Mouse (Mus musculus) embryo, embryonic 10 days (tissue): ENCODE results near the gene Gsk3a.
"Not testable (repeated sequence)": the region's sequence is repeated elsewhere in the genome, so short reads cannot be mapped to it uniquely, and the experiment has no call there.

ENCODE experiments used
- DNase-seq: peaks from one replicate; pipeline ENCODE4 v3.0.0-alpha.2; 2015; ENCODE audit warnings: low spot score

Gsk3a gene

DNA sequence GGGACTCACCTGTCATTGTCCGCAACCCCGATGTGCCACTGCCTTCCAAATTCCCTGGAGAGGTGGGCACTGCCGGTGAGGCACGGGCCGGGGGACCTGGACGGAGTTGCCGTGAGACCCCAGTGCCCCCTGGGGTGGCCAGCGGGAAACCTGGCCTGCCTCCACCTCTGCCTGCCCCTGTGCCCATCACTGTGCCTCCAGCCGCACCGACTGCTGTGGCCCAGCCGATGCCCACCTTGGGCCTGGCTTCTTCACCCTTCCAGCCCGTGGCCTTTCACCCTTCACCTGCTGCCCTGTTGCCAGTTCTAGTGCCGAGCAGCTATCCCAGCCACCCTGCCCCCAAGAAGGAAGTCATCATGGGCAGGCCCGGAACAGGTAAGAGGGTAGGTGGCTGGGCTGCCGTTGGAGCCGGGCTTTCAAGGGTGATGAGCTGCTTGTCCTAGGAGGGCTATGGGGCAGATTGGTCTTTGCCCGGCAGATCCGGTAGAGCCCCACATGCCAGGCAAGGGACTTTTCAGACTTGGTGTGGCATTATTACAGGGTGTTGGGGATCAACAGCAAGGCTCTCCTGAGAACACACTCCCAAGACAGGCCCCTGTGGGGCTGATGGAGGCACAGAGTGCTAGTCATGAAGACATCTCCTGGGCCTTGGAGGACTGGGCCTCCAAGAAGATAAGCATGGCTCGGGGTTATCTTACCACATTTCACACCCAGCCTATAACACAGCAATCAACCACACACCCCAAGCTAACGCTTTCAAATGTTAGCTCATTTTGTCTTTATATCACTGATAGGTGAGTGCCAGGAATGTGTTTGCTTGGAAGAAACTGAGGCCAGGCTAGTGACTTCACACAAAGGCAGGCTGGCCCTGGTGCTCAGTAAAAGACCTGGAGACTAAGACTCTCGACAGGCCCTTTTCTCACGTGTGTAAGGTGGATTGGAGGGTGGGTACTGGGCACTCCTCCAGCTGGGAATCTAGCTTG lies 35.9 kb upstream of the Gsk3a start:
- no peak for DNase-seq

DNA sequence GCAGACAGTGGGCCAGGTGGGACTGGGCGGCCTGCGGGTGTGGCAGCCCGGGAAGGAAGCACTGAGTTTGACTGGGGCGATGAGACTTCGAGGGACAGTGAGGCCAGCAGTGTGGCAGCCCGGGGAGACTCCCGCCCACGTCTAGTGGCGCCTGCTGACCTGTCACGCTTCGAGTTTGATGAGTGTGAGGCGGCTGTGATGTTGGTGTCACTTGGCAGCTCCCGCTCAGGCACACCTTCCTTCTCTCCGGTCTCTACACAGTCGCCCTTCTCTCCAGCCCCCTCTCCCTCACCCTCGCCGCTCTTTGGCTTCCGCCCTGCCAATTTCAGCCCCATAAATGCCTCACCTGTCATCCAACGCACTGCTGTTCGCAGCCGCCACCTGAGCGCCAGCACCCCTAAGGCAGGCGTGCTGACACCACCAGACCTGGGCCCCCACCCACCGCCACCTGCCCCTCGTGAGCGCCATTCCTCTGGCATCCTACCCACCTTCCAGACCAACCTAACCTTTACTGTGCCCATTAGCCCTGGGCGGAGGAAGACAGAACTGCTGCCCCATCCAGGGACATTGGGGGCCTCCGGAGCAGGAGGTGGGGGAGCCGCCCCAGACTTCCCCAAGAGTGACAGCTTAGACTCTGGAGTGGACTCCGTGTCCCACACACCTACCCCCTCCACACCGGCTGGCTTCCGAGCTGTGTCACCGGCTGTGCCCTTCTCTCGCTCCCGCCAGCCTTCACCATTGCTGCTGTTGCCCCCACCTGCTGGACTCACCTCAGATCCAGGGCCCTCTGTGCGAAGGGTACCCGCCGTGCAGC lies 35.0 kb upstream of the Gsk3a start:
- DNase-seq: no peak

DNA sequence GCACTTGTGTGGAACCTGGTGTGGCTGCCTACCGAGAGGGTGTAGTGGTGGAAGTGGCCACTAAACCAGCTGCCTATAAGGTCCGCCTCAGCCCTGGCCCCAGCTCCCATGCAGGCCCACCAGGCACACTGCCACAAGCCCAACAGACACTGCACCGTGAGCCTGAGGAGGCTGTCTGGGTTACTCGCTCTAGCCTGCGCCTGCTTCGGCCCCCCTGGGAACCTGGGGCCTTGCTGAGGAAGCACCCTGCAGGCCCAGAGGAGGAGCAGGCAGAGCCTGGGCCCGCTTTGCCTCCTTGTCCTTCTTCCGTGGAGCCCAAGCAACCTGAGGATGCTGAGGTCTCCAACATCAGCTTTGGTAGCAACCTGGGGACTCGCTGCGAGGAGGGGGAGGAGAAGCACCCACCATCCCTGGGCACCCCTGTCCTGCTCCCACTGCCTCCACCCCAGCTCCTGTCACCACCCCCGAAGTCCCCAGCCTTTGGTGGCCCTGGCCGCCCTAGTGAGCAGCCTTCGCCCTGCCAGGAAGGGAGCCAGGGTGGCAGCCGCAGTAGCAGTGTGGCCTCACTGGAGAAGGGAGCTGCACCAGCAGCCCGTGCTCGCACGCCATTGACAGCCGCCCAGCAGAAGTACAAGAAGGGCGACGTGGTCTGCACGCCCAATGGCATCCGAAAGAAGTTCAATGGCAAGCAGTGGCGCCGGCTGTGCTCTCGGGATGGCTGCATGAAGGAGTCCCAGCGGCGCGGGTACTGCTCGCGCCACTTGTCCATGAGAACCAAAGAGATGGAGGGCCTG lies 34.2 kb upstream of the Gsk3a start:
- DNase-seq: no peak

GRCm38 (mm10) chr7:25270652-25271633 lies 33.3 kb upstream of the Gsk3a start:
- DNase-seq: no peak

- DNase-seq: no peak
Measured at GRCm38 (mm10) chr7:25269545-25270271, 32.1 kb upstream of the Gsk3a start.

GRCm38 (mm10) chr7:25269029-25269428 lies 31.4 kb upstream of the Gsk3a start:
- DNase-seq: no peak

DNA sequence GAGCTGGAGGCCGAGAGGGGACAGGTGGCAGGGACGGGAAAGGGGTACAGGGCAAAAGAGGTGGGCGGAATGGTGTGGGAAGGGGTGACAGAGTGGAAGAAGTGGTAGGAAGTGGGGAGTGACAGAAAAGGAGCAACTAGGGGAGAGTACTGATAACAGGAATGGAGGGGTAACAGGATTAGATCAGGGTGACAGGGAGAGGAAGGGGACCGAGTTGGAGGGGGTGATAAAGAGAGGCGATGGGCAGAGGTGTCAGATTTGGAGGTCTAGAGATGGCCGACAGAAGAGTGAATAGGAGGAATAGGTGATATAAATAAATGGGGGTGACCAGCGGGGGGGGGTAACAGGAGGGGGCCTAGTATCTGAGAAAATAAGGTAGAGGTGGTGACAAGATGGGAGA lies 30.9 kb upstream of the Gsk3a start:
- DNase-seq: no peak

DNA sequence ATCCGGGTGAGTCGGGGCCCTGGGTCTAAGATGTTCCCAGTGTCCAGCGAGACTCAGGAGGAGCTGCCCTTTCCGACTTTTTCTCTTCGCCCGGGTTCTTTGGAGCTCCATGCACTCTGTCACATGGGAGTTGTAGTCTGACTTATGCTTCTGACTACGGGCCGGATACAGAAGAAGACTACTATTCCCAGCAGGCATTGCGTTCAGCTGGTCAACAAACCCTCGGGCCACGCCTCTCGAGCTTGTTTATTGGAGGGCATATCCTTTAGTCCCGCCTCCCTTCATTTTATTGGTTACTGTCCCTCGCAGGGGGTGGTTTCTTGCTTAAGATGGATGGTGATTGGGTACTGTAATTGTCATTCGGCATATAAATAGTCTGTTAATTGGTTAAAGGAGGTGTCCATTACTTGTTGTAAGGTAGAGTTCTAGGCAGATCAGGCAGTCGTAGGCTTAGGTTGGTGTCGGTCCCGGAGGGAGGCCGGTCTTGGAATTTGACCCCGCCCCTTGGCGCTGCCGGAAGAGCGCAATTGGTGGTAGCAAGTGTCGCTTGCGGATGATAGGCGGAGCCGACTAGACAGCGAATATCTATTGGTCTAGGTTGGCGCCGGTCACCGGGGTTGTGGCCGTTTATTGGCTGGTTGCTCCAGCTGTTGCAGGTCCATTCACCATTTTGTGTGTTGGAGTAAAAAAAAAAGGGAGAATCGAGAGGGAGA lies 30.3 kb upstream of the Gsk3a start:
- peak; percentile 100 for DNase-seq

GRCm38 (mm10) chr7:25267301-25267750 lies 29.7 kb upstream of the Gsk3a start, which contains the start of gene Cic:
TSS of gene Cic (plus strand) at chr7:25267704.
- peak; percentile 100 for DNase-seq

GRCm38 (mm10) chr7:25266180-25266962 lies 28.7 kb upstream of the Gsk3a start:
- DNase-seq: no peak

- DNase-seq: not testable (repeated sequence)
Measured at GRCm38 (mm10) chr7:25265743-25266142, 28.1 kb upstream of the Gsk3a start.

GRCm38 (mm10) chr7:25263968-25264870 lies 26.6 kb upstream of the Gsk3a start:
- DNase-seq: no peak

DNA sequence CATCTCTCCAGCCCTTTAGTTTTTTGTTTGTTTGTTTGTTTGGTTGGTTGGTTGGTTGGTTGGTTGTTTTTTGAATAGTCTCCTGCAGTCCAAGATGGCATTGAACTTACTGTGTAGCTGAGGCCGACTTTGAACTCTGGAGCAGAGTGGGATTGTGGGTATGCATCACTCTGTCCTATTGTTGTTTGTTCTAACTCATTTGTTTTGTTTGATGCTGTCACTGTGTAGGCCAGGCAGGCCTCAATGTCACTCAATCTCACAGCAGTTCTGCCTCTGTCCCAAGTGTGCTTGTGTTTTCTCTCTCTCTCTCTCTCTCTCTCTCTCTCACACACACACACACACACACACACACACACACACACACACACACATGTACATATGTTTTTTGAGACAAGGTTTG lies 24.2 kb upstream of the Gsk3a start:
- DNase-seq: no peak

DNA sequence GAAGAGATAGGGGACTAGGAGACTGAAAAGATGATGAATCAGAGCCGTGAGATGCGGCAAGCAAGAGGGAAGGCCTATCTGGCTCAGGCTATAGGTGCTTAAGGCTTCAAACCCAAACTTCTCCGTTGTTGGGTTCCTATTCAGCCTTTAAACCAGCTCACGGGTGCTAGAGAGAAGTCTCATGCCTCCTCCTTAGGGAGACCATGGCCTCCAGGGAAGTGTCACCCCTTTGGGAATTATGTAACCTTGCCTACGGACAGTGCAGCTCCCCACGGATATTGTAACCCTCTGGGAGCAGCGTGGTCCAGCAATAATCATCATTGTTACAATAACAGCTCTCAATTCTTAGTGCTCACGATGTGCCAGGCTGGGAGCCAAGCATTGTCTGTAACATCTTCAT lies 14.2 kb upstream of the Gsk3a start:
- DNase-seq: no peak

GRCm38 (mm10) chr7:25251071-25251791 lies 13.6 kb upstream of the Gsk3a start:
- peak; percentile 76 for DNase-seq

DNA sequence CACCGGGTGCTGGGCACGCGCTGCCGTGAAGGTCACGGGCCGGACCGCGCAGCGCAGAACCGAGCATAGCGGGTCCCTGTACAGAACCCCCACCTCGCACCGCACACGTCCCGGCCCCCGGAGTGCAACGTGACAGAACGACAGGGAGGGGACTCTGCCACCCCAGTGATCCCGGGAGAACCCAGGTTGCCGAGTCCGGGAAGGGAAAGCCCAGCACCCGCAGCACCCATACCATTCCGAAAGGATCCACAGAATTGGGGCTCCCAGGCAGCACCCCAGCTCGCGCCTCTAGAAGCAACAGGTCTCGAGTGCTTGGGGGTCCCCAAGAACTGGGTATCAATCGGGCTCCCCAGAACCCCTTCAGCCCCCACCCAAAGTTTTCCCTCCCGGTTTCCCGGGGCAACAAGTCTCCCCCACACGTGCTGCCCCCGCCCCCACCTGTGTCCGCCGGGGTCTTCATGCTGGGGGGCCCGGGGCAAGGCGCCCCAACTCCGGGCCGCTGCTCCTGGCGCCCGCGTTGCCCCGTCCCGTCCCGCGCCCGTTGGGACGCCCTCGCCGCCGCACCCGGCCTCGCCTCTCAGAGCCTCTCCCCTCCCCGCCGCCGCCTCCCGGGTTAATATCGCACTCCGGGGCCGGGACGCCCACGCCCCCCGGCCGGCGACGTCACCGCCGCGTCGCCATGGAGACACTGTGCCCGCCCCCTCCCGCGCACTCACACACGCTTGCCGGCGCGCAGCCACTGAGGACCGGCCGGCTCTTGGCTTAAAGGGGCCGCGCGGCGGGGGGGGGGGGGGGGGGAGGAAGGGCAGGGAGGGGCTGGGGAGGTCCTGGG lies 12.7 kb upstream of the Gsk3a start, which contains the start of gene Erf:
Gene Erf (minus strand): TSS at position 621 of the 832 bp plus-strand sequence.
- DNase-seq: peak; percentile 95
